Mouse (Mus musculus) neural tube, embryonic 10.5 days (tissue): ENCODE results near the gene Dnah11.

Experiments used
- DNase-seq: peaks from one replicate; pipeline ENCODE4 v3.0.0-alpha.2; 2017; ENCODE audit warnings: low spot score; ENCODE audit errors: extremely low spot score

Gene Dnah11

DNA sequence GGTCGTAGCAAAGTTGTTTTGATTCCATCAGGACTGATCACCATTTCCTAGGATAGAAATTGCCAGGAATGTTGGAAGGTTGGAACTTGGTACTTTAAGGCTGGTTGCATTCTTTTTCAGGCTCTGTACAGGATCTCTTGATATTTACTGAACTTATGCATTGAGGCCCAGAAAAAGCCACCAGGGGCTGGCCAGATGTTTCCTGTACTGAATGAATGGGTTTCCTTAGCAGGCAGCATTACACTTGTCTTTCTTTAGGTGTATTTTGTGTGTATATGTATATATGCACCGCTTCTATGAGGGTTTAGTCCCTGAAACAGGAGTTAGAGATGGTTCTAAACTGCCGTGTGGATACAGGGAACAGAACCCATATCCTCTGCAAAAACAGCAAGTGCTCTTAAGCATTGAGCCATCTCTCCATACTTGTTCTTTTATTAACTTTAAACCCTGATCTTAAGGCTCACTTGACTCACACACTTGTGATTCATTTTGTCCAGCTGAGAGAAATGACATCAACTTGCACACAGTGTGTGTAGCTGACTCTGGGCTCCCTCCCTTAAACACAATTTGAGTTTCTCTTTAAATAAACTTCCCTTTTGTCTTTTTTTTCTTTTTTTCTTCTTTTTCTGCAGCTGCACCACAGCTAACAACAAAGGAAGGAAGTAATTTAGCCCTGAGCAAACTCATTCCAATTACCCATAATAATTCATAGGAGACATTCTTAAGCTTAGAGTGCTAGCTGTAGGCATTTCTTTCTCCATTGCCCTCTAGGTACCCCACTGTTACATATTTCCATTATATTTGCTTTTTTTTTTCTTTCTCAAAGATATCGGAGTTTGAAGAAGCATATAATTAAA lies 330.9 kb downstream of the Dnah11 start:
- no peak for DNase-seq

- no peak for DNase-seq
Measured at GRCm38 (mm10) chr12:117862655-117863054, 336.2 kb downstream of the Dnah11 start.

DNA sequence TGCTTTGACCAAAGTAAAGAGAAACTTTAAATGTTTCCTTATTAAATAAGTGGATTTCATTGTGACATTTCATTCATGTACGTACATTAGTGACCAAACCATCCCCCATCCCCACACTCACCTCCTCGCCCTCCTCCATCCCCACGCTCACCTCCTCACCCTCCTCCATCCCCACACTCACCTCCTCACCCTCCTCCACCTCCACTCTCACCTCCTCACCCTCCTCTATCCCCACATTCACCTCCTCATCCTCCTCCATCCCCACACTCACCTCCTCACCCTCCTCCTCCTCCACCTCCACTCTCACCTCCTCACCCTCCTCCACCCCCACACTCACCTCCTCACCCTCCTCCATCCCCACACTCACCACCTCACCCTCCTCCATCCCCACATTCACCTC lies 337.6 kb downstream of the Dnah11 start:
- no peak for DNase-seq

GRCm38 (mm10) chr12:117860840-117861239 lies 338.0 kb downstream of the Dnah11 start:
- DNase-seq: no peak

- no peak for DNase-seq
Measured at GRCm38 (mm10) chr12:117857884-117858283, 341.0 kb downstream of the Dnah11 start.

GRCm38 (mm10) chr12:117857023-117857422 lies 341.8 kb downstream of the Dnah11 start:
- DNase-seq: no peak

GRCm38 (mm10) chr12:117853316-117853715 lies 345.5 kb downstream of the Dnah11 start:
- DNase-seq: peak; percentile 59

GRCm38 (mm10) chr12:117850472-117850871 lies 348.4 kb downstream of the Dnah11 start:
- peak; percentile 18 for DNase-seq

DNA sequence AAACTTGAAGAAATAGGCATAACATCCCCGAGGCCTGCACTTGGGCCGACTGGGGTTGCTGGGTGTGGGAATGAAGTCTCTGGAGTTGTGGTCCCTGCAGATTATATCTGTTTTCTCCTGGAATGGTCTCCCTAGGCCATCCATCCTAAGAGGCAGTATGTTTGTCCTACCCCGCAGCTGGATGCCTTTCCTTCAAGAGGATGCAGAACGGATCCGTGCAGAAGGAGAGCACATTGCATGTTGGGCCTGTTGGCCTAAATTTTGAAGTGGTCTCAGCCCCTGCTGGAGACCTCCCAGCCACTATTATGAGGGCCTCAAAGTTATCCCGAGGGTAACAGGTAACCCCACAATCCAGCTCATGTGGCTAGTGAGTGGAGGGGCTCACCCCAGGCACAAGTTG lies 350.2 kb downstream of the Dnah11 start:
- DNase-seq: no peak

GRCm38 (mm10) chr12:117844917-117845316 lies 353.9 kb downstream of the Dnah11 start:
- no peak for DNase-seq

- no peak for DNase-seq
Measured at GRCm38 (mm10) chr12:117844075-117844408, 354.8 kb downstream of the Dnah11 start.

GRCm38 (mm10) chr12:117843302-117844074 lies 355.4 kb downstream of the Dnah11 start:
- peak; percentile 84 for DNase-seq

DNA sequence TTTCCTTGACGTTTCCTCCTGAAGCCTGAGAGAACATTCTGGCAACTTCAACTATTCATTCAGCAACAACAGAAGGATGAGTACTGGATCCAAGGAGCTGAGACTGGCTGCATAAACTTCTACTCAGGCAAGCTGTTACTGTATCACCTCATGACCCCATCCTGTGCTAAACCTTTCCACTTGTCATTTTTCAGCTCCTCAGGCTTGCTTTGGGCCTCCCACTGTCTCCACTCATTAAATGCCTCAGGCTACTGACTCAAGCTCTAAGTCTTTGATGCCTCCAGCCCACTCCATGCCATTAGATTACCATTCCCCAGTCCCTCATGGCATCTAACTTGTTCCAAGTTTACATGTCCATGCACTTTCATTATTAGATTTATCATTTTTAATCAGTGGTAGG lies 356.2 kb downstream of the Dnah11 start:
- no peak for DNase-seq

DNA sequence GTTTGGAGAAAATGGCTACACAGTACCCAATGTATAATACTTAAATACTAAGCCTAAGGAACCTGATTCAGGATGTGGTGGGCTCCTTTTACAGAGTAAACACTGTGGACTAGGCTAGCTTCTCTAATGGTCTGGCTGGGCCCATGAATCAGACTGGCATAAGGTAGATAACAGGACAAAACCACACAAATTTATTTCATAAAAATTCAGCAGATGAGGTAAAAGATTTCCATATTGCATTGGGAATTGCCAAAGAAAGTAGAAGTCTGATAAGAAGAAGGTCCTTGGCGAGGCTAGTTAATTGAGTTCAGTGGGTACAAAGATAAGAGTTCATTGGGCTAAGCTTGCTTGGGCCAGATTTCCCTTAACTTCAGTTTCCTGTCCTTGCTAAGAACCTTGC lies 358.1 kb downstream of the Dnah11 start:
- no peak for DNase-seq

DNA sequence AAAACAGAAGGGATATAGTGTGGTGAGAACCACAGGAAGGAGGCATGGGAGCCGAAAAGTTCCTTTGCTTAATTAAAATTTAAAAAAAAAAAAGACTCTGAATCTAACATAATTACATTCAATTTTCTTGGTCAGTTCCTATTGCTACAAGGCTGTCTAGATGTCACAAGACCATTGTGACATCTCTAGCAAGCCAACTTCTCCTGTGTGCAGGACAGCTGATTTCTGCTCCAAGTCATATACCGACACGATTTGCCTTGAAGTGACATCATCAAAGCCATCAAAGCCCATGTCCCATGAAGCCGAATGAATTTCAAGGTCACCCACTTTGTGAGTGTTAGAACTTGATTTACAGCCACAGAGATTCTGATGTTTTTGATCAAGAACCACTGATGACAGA lies 361.5 kb downstream of the Dnah11 start:
- no peak for DNase-seq

- no peak for DNase-seq
Measured at GRCm38 (mm10) chr12:117835371-117835770, 363.5 kb downstream of the Dnah11 start.

DNA sequence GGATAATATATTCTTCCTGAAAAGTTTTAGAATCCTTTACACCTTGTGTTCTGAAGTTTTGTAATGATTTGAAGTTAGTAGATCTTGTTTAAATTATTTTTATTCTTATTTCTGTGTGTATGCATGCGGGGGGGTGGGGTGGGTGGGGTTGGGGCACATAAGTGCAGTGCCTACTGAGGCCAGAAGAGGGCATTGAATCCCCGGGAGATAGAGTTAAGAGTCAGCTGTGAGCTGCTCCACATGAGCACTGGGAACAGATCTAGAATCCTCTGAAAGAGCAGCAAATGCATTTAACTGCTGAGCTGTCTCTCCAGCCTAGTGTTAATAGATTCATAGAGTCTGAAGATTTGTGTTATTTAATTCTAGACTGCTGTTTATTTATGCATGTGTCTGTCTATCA lies 364.2 kb downstream of the Dnah11 start:
- DNase-seq: no peak

- DNase-seq: no peak
Measured at GRCm38 (mm10) chr12:117832190-117832589, 366.7 kb downstream of the Dnah11 start.

GRCm38 (mm10) chr12:117831351-117831961 lies 367.4 kb downstream of the Dnah11 start:
- DNase-seq: no peak

DNA sequence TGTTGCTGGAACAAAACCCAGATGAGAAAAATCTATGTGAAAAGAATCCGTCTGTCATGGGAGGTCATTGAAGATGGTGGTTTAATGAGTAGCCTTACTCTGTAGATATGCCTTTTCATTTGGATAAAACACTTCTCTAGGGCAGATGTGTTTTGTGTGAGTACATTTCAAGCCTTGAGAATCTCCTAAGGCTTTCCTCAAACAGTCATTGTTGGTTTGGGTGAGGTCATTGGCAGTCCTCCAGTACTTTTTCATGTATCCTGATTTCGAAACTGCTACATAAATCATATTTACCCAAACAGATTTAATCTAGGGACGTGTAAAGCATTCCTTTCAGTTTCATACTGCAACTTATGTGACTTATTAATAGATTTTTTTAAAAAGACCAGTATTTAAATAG lies 370.5 kb downstream of the Dnah11 start:
- DNase-seq: no peak
